Mouse (Mus musculus): ENCODE data around the gene Itpk1.

Itpk1 gene

DNA sequence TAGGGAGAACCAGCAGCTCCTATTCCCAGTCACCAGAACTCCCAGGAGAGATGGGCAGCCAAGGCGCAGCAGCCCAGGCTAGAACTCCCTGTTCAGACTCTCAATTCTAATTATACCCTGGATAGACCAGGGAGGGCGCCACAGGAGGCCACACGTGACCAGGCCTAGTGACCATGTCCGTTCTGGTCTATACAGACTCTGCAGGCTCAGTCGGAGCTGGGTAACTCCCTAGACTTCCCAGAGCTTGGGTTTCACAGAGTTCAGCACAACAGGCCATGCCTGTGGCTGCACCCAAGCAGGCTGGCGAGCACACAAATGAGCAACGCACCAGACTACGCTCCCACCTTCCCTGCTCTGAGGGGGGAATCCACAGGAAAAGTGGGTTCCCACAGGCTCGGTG, 110.1 kb downstream of the Itpk1 start:
- DNase-seq (ENCODE audit: low spot score in 2 of 2), result no peak

DNA sequence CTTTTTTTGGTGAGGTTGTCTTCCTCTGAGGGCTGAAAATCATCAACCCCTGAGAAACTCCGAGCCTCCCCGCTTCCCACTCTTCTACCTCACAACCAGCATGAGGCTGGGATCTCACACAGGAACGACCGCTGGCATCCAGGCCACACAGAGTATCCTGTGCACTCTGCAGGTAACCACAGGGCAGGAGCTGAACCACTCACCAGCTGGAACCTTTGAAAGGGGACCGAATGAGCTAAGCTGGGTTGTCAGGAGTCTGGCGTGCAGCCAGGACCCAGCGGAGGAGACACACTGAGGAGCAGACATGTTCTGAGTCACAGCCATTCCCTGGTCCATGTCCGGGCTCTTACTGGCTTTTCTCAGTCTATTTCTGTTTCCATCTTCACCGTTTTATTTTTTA, 111.0 kb downstream of the Itpk1 start:
- DNase-seq (ENCODE audit: low spot score in 2 of 2), result no peak

DNA sequence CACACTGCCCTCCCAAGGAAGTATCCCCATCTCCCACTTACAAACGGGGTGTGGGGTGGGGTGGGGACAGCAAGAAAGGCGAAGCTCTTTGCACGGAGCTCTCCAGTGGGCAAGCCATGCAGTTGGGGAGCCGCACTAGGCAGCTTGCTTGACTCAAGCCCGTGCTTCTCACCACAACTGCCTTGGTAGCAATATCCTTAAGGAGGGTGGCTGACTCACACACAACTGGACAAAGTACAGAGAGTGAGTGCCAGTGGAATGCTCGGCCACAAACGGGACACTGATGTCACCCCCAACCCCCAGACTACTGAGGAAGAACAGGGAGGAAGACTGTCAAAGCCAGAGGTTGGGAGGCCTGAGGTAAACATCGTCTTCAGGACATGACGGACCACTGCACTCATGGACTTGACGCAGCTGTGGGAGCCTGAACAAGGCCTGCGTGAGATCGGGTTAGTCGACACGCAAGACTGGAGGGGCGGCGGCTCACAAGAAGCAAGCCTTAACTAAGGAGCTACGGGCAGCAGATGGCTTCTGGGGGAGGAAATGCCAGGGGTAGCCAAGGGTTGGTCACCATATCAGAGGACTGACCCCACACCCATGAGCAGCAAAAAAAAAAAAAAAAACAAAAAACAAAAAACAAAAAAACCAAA, 113.9 kb downstream of the Itpk1 start:
- no peak for DNase-seq (ENCODE audit: low spot score in 2 of 2)

DNA sequence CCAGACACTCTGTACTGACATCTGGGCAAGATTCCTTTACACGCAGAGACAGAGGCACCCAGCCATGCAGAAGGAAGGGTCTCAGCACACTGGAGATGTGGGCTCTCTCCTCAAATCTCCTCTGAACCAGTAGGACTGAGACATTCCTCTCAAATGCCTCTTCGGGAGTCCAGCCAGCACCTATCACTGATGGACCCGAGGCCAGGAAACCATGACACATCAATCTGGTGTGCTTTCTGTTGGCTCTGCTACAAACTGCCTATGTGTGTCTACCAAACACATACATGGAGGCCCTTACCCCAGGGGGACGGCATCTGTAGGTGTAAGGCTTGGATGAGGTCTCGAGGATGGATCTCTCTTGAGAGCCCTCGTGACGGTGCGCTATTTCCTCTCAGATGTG, 117.6 kb downstream of the Itpk1 start:
- no peak for DNase-seq (ENCODE audit: low spot score in 2 of 2)

DNA sequence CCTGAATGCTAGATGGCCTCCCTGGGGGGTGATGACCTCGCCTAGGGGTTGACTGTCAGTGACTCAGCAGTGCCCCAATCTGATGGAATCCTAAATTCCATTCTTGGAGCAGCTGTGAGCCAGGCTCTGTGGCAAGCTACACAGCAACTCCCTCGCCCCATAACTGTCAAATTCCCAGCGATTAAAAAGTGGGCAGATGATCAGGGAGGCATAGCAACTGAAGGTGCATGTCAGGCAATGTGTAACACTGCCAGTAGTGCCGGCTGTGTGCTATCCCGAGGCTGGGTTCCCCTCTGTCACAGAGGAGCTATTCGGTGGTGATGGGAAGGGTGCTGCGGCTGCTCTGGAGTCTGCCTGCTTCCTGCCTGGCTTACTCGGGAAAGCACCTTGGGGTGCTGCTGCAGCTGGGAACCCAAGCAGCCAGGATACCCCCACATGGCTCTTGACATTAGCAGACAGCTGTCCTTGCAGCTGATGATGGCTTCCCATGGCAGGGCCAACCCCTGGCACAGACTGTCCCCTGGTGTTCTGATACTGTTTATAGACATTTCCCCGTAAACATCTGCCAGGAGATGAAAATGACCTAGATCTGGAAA, 118.3 kb downstream of the Itpk1 start:
- DNase-seq (ENCODE audit: low spot score in 2 of 2), result no peak

DNA sequence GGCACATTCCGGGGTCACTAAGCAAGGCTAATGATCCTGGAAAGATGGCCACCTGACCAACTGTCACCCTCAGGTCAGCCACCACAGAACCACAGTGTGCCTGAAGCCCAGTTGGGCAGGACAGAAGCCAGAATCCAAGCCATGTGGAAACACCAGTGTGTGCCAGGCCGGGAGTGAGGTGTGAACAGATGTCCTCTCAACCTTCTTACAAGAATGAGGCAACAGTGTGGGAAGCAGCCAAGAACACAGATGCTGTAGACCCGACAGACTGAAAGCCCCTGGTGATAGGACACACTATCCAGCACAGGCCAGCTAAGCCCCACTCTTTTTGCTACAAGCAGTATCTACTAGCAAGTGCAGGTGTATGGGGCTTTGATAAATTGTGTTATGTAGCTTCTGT, 119.3 kb downstream of the Itpk1 start:
- no peak for DNase-seq (ENCODE audit: low spot score in 2 of 2)

DNA sequence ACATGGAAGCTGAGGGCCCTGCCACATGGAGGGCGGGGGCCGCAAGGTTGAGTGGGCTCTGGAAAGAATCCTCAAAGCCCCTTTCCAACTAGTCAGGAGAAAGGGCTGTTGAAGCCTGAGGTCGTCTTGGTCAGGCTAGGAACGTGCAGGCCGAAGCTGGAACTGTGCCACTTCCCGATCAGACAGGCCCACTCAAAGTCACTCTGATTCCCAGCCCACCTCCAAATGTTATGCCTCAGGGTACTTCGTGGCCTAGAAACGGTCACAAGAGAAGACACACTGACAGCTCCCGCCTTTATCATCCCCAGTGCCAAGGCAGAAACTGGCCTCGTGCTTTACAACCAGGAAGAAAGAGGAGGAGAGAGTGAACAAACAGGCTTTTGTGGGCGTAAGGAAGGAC, 122.3 kb downstream of the Itpk1 start:
- DNase-seq (ENCODE audit: low spot score in 2 of 2), result no peak

DNA sequence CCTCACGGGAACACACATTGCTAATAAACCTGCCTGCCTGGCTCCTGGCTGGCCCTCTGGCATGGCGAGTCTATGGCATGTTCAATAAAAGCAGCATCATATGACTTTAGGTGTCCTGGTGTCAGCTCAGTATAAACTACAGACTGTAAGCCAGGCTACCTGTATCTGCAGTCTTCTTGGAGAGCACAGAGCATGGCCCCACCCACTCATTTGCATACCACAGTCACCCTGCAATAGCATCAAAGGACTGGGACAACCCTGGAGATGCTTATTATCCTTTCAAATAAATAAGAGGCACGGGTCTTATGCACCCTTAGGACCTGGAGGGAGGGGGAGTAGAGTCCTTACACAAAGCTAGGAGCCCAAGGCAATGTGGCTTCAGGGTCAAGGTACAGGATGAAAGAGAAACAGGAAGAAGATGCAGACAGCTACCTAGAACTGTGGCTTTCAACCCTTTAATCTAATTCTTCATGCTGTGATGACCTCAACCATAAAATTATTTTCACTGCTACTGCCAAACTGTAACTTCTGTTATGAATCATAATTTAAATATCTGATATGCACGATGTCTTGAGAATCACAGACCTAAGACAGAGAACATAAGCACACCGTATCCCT, 123.0 kb downstream of the Itpk1 start:
- DNase-seq (ENCODE audit: low spot score in 2 of 2), result no peak

DNA sequence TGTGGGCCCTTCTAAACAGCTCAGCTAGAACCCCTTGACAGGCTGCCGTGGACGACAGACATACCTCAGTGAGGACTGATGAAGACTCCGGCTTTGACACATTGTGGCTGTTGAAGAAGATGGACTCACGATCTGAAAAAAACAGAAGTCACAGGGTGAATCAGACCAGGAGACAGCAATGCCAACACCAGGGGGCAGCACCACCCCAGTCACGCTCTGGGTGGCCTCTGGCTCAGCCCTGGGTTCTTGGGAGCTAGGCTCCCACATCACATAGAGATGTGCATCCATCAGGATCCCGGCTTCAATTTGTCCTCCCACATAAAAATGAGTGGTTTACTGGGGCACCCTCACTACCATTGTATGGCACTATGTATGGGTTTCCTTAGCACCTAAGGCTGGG, 125.7 kb downstream of the Itpk1 start:
- peak; percentile 59 to 84 for DNase-seq (ENCODE audit: low spot score in 2 of 2)

DNA sequence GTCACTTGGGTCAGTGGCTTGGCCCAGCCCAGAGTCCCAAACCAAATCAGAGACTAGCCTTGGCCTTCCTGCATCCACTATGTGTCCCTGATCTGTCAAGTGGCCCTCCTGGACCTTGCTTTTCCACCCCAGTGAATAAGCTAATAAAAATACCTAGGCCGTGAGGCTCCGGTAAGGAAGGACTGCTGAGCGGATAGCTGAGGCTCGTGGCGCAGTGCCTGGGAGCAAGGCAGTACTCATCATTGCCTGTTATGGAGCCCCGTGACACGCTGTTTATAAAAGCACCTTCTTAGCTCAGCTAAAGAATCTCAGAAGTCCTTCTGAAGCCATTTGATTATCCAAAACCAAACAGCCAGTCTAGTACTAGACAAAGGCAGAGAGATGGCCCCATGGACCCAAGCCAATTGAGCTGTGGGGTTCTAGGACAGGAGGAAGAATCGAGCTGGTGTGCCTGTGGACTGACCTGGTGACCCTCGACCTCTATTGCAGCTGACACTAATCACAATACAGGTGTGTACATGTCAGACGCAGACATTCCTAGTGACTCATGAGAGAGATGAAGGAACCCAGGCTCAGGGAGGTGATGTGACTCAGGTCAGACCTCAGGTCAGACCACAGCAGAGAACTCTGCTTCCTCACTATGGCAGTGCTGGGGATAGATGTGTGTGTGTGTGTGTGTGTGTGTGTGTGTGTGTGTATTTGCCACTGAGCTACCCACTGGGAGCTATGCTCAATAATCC, 127.9 kb downstream of the Itpk1 start:
- DNase-seq (ENCODE audit: low spot score in 2 of 2), result no peak

DNA sequence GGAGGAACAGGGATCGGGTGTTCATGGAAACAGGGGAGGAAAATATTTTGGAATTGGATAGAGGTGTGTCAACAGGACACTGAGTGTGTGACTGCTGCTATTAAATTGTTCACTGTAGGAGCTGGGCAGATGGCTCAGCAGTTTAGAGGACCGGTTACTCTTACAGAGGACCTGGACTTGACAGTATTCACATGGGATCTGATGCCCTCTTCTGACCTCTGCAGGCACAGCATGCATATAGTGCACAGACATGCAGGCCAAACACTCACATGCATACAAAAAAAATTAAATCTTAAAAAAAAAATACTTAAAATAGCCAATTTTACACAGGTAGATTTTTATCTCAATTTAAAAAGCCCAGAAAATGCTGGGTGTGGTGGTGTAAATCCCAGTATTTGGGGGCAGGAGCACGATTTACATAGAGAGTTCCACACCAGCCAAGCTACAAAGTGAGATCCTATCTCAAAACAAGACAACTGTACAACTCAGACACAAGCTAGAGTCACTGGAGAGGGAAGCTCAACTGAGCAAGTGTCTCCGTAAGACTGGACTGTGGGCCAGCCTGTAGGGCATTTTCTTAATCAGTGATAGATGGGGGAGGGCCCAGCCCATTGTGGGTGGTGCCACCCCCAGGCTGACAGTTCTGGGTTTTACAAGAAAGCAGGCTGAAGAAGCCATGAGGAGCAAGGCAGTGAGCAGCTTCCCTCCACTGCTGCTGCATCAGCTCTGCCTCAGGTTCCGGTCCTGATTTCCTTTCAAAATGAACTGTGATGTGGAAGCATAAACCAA, 129.0 kb downstream of the Itpk1 start:
- no peak for DNase-seq (ENCODE audit: low spot score in 2 of 2)

DNA sequence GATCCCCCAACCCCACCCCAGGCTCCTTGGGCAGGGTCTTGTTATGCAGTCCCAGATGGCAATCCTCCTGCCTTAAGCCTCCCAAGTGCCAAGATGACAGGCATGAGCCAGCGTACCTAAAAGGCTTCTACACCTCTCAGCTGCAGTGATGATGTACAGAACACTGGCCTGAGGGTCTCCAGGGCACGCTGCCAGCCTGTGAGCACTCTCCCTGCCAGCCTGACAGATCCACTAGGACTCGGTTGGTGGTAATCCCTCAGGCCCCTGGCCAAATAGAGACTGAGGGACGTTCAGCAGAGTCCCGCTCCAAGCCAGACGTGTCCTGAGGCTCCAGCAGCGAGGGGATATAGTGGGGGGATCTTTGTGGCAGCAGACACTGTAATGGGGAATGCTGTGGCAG, 131.7 kb downstream of the Itpk1 start:
- DNase-seq (ENCODE audit: low spot score in 2 of 2), result no peak

DNA sequence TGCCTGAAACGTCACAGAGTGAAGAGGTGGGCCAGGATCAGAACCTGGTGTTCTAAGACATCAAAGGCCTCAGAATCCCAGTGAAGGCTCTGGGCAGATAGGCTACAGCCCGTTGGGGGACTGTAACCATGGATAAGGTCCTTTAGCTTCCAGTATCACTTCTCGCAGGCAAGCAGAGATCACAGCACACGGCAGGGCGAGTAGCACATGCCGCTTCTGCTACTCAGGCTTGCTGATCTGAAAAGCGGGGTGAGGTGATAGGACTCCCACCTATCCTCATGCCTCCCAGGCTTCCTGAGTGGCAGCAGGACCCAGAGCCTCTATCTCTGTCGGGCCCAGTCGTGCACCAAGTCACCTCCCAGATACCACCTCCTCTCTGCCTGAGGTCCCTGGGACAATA, 133.1 kb downstream of the Itpk1 start:
- no peak for DNase-seq (ENCODE audit: low spot score in 2 of 2)

DNA sequence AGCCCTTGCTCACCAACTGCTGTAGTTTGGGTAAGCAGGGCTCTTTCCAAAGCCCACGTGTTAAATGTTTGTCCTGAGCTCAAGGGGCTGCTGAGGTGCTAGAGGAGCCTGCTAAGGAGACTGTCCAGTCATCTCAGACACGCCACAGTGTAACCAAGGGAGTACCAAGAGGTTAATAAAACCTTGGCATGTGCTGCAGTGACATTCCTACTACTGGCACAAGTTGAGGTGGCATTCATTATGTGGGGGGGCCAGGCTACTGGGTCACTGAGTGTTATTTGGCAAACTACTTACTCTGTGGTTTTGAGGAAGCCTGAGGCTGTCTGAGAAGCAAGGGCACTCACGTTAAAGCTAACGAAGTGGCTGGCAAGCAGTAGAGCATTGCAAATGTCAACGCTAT, 134.0 kb downstream of the Itpk1 start:
- no peak for DNase-seq (ENCODE audit: low spot score in 2 of 2)

DNA sequence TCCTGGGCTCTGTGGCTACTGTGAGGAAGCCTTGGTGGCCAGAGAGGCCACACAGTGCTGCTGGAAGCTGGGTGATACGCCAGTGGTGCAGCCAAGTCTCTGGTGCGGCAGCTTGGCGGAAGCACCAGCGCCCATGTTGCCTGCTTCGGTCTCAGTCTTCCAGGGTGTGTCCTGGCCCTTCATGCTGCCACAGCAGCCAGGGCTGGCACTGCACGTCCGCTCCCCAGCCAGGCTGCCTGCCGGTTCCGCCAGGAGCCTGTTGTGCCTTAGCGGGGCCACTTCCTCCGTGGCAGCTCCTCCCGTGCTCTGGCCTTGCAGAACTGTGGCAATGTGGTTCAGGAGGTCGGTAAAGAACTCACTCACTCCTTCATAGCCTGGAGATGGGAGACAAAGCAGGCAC, 134.6 kb downstream of the Itpk1 start:
- DNase-seq (ENCODE audit: low spot score in 2 of 2), result no peak

DNA sequence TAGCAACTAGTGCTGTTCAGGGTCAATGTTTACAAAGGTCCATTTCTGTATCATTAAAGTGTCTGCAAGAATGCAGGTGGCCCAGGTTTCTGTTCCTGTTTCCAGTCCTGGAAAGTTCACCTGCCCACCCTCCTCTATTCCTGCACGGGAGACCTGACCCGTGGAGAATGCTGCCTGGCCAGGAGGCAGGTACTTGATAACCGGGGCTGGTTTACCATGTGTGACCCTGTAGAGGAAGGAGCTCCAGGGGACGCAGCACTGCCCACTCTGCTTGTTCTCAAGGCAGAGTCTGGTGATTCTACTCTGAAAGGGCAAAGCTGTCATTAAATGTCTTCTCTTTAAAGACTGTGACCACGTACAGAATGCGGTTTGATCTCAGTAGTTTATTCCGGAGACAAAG, 136.5 kb downstream of the Itpk1 start:
- DNase-seq (ENCODE audit: low spot score in 2 of 2), result no peak

DNA sequence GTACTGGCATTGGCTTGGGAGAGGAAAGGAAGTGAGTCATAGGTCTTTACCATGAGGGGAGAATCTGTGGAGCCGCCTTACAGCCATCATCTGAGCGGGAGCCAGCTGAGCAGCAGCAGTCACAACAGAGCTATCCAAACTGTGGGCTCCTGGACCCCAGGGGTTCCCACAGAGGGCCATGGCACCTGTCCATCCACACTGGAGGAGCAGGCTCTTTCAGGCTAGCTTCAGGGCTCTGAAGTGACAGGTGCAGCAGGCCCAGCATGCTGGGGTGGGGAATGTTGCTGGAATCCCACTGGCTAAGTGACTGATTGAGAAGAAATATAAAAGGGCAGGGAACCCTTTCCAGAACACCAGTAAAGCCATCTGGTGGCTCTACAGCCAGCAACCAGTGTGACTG, 137.8 kb downstream of the Itpk1 start:
- DNase-seq (ENCODE audit: low spot score in 2 of 2), result no peak

DNA sequence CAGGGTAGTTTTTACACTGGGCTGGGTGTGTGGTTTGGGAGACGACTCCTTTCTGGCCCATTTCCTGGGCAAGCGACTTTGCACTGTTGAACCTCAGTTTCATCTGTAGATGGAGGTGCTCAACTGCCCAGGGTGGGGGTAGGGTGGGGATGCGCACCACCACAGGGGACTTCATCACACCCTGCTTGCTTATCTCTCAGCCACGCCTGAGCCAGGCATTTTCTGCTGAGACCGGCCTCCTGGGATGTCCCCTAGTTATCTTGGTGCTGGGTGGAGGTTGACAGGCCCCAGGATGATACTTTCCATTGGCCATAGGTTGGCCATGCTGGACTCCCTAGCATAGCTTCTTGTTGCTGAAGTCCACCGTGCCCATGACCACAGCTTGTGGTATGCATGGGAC, 139.6 kb downstream of the Itpk1 start:
- no peak for DNase-seq (ENCODE audit: low spot score in 2 of 2)

DNA sequence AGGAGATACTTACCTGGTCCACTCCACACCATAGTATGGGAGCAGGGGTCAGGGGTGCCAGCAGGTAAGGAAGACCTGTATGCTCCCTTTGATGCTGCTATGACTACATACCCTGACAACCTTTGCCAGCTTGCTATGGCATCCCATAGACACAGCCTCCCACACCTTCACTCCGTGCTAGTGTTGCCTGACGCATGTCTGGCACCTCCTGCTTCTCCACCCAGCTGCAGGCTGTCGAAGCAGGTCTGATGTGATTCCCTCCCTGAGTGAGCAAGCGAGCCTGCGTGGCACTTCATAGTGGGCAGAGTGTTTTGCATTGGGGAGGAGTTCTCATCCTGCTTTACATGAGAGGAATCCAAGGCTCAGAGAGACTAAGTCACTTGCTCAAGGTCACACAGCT, 147.4 kb downstream of the Itpk1 start:
- no peak for DNase-seq (ENCODE audit: low spot score in 2 of 2)

DNA sequence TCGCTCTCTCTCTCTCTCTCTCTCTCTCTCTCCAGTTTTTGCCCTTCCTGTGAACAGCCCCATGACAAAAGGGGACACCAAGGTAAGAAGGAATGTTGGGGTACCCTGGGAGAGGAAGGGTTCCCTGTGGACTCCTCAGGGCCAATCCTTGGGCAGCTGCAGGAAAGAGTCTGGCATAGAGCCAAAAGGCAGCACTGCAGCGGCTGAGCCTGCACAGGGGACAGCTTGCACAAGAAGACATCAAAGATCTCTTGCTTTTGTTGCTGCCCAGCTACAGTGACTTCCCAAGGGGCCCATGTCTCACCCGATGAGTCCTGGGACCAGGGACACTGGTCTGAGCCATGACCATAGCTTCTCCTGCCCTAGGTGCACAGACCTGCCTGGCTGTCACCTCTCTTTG, 148.9 kb downstream of the Itpk1 start:
- DNase-seq (ENCODE audit: low spot score in 2 of 2), result no peak

DNA sequence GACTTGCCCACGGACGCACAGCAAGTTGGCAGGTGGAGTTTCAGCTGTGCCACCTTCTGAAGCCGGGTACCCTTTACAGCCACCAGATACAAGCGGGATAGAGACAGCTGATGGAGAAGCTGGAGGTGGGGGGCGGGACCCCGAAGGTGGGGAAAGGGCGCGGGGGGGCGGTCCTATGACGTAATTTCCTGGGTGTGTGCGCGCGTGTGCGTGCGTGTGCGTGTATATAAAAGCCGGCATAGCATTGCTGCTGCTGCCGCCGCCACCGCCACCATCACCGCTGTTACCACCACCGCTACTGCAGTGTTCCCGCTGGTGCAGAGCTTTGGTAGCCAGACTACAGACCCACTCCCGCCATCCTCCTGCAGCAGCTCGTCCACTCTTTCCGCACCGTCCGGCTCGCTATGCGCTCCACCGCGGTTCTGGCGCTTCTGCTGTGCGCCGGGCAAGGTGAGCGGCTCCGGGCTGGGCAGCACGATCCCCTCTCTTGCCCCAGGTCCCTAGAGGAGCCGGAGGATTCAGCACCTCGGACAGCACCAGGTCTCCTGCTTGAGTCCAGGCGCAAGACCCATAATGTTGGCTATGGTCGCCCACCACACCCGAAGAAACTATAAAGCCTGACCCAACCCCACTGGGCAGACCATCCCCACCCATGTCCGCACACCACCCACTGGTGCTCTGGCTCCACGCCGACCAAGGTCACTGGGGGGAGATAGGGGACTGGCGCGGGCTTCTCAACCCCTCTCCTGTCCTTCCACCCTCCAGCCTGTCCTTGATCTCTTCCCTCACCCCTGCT, 149.8 kb downstream of the Itpk1 start, which contains the start of gene Chga:
Gene Chga, plus strand, starts transcription at position 249 of the 796 bp plus-strand sequence.
- peak; percentile 47 to 89 for DNase-seq (ENCODE audit: low spot score in 2 of 2)

All from urinary bladder, postnatal 4 days (tissue).